Mouse (Mus musculus): ENCODE data around the gene Dnase1. TPM values are rescaled to one million over a fixed set of nuclear protein-coding genes. Genes with fewer than 3 reads are reported as not detected.

Gene Dnase1
- 1 to 10 TPM in 1 of 2 experiments, under 1 TPM in 1; 0.25 to 2.2 TPM for polyA plus RNA-seq (2012; fragmentation: generic; extraction: Trizol)

GRCm38 (mm10) chr16:4036807-4037206 lies at the start of gene Dnase1:
Gene Dnase1, plus strand, starts transcription at chr16:4036942.

GRCm38 (mm10) chr16:4003489-4004398 lies 33.0 kb upstream of the Dnase1 start, which contains the start of gene Slx4:
Gene Slx4, minus strand, starts transcription at chr16:4003770.

GRCm38 (mm10) chr16:4077384-4078061 lies 40.8 kb downstream of the Dnase1 start, which contains the start of gene Trap1:
Gene Trap1, minus strand, starts transcription at chr16:4077827.

Other genes with a start within 250 kb of the Dnase1 start
- not detected for gene Olfr15, start 206.1 kb upstream of the Dnase1 start, polyA plus RNA-seq (2012; fragmentation: generic; extraction: Trizol)
- under 1 TPM; 0.02 to 0.63 TPM for gene Zfp174, start 189.7 kb upstream of the Dnase1 start, polyA plus RNA-seq (2012; fragmentation: generic; extraction: Trizol)
- 10 to 100 TPM; 13.1 to 48.9 TPM for gene Naa60, start 164.6 kb upstream of the Dnase1 start, polyA plus RNA-seq (2012; fragmentation: generic; extraction: Trizol)
- gene Zfp597, start 152.4 kb upstream of the Dnase1 start, polyA plus RNA-seq (2012; fragmentation: generic; extraction: Trizol), result under 1 TPM; 0.19 to 0.91 TPM
- gene Gm20695, start 152.3 kb upstream of the Dnase1 start, polyA plus RNA-seq (2012; fragmentation: generic; extraction: Trizol), result under 1 TPM in 1 of 2 experiments, not detected in 1; 0.25 TPM
- 1 to 10 TPM; 7.9 to 9.3 TPM for gene 1700037C18Rik, start 128.3 kb upstream of the Dnase1 start, polyA plus RNA-seq (2012; fragmentation: generic; extraction: Trizol)
- gene Cluap1, start 128.1 kb upstream of the Dnase1 start, polyA plus RNA-seq (2012; fragmentation: generic; extraction: Trizol), result 10 to 100 TPM in 1 of 2 experiments, 1 to 10 TPM in 1; 2.3 to 15.8 TPM
- gene Nlrc3, start 60.3 kb upstream of the Dnase1 start, polyA plus RNA-seq (2012; fragmentation: generic; extraction: Trizol), result 1 to 10 TPM; 1.1 TPM
- gene Slx4, start 33.2 kb upstream of the Dnase1 start, polyA plus RNA-seq (2012; fragmentation: generic; extraction: Trizol), result 10 to 100 TPM in 1 of 2 experiments, 1 to 10 TPM in 1; 3.1 to 19.0 TPM
- gene Trap1, start 40.9 kb downstream of the Dnase1 start, polyA plus RNA-seq (2012; fragmentation: generic; extraction: Trizol), result 10 to 100 TPM; 47.1 to 71.8 TPM
- 10 to 100 TPM in 1 of 2 experiments, 1 to 10 TPM in 1; 5.5 to 10.4 TPM for gene Crebbp, start 177.1 kb downstream of the Dnase1 start, polyA plus RNA-seq (2012; fragmentation: generic; extraction: Trizol)